Mouse (Mus musculus) macrophage (primary cell): Measurements from ENCODE around the gene Zdhhc8. TPM values are rescaled to one million over a fixed set of nuclear protein-coding genes. Genes with fewer than 3 reads are reported as not detected.

Experiments used
- H3K27ac ChIP-seq: fragments of 350-480 bp; formaldehyde crosslinking; 2 replicates; pipeline ENCODE4 v1.9.0; 2021
- H3K36me3 ChIP-seq: fragments of 350-480 bp; formaldehyde crosslinking; 2 replicates; pipeline ENCODE4 v1.9.0; 2021; ENCODE audit errors: inconsistent target
- H3K4me3 ChIP-seq: fragments of 350-480 bp; formaldehyde crosslinking; 2 replicates; pipeline ENCODE4 v1.9.0; 2021; ENCODE audit errors: inconsistent target
- H3K79me2 ChIP-seq: fragments of 350-480 bp; formaldehyde crosslinking; 2 replicates; pipeline ENCODE4 v1.9.0; 2021; ENCODE audit errors: inconsistent target
- WGBS: methylation state at CpG from one replicate; pipeline ENCODE4 v1.1.7; 2026; ENCODE audit warnings: inconsistent platforms; ENCODE audit not compliant: missing documents; 5-methylcytosine and 5-hydroxymethylcytosine counted together
- polyA plus RNA-seq: library from polyadenylated mRNA; stranded (reverse); fragments of 250-400 nt; gene quantifications from 3 replicates; pipeline ENCODE4 v1.2.4, GENCODE M21; 2018; ENCODE audit warnings: inconsistent platforms
- total RNA-seq, 78 experiments: library from RNA; depleted of rRNA; stranded (reverse); fragments of 250-400 nt; gene quantifications; 1 replicate in 9 of 78; 2 replicates in 24 of 78; 3 replicates in 43 of 78; 4 replicates in 2 of 78; pipeline ENCODE4 v1.2.4; 2018; ENCODE audit warnings: inconsistent platforms in 56 of 78

Zdhhc8 gene
- 10 to 100 TPM in 8 of 26 experiments, 1 to 10 TPM in 18; 1.8 to 16.3 (median 7.2) TPM for total RNA-seq (2018; cell fraction: chromatin; rRNA removed)
- 10 to 100 TPM in 9 of 26 experiments, 1 to 10 TPM in 17; 5.0 to 17.8 (median 8.7) TPM for total RNA-seq (2018; cell fraction: cytosol; rRNA removed)
- 10 to 100 TPM in 12 of 26 experiments, 1 to 10 TPM in 14; 4.2 to 22.1 (median 9.6) TPM for total RNA-seq (2018; cell fraction: nucleus; rRNA removed)
- 6.7 to 9.5 TPM (median 8.9 TPM) in 3 replicates for polyA plus RNA-seq

DNA sequence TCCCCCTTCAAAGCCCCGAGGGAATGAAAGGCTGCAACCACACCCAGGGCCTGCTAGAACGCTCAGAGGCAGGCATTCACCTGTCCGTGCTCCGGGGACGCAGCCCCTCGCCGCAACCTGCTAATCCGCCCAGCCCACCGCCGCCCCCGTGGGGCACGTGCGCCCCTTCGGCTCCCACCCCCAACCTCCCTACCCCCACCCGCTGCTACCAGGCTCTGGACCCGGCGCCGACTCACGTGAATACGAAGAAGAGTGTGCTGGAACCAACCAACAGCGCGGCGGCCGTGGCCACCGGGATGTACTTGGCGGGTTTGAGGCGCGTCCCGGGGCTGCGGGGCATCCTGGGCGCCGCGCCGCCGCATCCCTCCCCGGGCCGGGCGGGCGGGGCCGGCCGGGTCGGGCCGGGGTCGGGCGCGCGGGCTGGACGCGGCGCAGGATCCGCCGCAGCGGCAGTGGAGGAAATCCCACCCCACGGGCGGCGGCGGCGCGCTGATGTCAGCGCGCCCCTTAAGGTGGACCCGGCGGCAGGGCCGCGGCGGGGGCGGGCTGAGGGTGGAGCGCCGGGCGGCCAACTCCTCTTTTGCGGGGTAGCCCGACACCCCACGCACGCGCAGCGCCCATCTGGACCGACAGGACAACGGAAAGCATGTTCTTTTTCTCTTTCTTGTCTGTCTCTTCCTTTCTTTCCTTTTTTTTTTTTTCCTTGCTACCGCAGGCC lies at the start of gene Zdhhc8:
Gene Zdhhc8 (minus strand): TSS at position 466 of the 718 bp plus-strand sequence.
- peak within 1 kb of the TSS; percentile 56 for H3K4me3 ChIP-seq

DNA sequence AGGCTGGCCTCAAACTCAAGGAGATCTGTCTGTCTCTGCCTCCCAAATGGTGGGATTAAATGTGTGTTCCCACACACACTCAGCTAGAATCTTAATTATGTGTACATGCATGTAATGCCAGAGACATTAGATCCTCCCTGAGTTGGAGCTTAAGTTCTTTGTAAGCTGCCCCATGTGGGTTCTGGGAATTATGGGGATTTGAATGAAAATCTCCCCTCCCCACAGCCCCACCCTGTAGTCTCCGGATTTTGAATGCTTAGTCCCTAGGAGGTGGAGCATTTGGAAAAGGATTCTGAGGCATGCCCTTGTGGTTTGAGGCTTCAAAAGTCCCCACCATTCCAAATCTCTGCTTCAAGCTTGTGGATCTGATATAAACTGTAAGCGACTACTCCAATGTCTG lies 40.2 kb upstream of the Zdhhc8 start:
- Histone ChIP-seq H3K27ac (no peak overlapping the region), H3K36me3 (peaks cover 53% of the 10 kb centered on the region)
- 100% methylated on average over 2 of the region's 2 CpGs for WGBS

More for the DNA sequence above, at the start of gene Zdhhc8:
- Histone ChIP-seq H3K27ac (0 out of 2 replicates have a peak within 1 kb of the TSS, but pooled peaks have one; percentile 2), H3K36me3 (peaks cover 12% of the 10 kb centered on the region), H3K79me2 (peaks cover 26% of the 10 kb centered on the region; the same call in 1 of the 2 replicates)
- under 1% methylated on average over 50 of the region's 79 CpGs for WGBS

DNA sequence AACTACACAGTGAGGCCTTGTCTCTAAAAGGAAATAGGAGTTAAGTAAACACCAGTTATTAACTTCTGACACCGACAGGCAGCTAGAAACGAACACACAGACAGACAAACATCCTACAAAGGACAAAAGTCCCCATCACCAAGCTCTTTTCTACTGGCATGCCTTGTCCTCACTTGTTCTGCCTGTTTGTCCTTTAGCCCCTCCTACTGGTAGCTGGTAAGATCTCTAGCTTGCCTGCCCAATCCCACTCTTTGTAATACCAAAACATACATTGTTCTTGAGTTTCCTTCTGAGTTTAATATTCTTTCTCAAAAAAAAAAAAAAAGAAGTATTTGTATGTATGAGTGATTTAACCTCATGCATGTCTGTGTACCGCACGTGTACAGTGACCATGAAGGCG lies 33.2 kb upstream of the Zdhhc8 start:
- WGBS = 85% methylated on average over 5 of the region's 5 CpGs
- Histone ChIP-seq H3K27ac (no peak overlapping the region), H3K36me3 (peaks cover 38% of the 10 kb centered on the region), H3K4me3 (no peak overlapping the region), H3K79me2 (no peaks in the 10 kb centered on the region)

More for the DNA sequence above, 40.2 kb upstream of the Zdhhc8 start:
- Histone ChIP-seq H3K4me3 (no peak overlapping the region), H3K79me2 (no peaks in the 10 kb centered on the region)

DNA sequence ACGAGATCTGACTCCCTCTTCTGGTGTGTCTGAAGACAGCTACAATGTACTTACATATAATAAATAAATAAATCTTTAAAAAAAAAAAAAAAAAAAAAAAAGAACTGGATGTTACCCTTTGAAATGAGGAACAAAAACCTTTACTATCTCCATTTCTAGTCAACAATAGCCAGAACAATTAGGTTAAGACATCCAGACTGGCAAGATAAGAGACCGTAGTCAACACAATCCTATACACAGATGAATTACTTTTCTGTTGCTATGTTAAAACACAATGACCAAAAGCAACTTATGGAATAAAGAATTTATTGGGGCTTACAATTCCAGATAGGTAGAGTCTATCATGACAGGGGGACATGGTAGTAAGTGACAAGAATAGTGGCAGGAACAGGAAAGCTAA lies 30.1 kb upstream of the Zdhhc8 start:
- H3K79me2 ChIP-seq = no peaks in the 10 kb centered on the region
- no peak overlapping the region for H3K27ac ChIP-seq
- WGBS = 93% methylated on average over 1 of the region's 2 CpGs
- peaks cover 37% of the 10 kb centered on the region for H3K36me3 ChIP-seq
- H3K4me3 ChIP-seq = no peak overlapping the region

DNA sequence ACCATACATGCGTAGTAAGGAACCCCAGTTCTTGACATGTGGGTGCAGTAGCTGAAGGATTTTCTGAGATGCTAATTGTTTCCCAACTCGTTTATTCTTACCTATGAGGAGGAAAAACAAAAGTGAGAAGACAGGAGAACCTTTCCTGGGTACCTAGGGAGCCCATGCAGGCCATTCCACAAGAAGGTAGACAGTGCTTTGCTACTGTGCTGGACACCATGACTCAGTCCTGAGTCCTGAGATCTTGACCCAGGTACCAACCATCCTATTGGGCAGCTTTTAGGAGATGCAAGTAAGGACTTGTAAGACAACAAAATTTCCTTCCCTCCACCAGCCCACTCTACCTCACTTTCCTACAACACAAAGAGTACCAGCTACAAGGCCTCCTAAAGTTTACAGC lies 23.3 kb upstream of the Zdhhc8 start, which contains the start of gene Gm49776:
Gene Gm49776 (minus strand): TSS at position 101 of the 400 bp plus-strand sequence.
- 88% methylated on average over 2 of the region's 2 CpGs for WGBS
- peaks cover 70% of the 10 kb centered on the region for H3K36me3 ChIP-seq
- no peak within 1 kb of the TSS for H3K4me3 ChIP-seq
- H3K27ac ChIP-seq = no peak within 1 kb of the TSS
- no peaks in the 10 kb centered on the region for H3K79me2 ChIP-seq

DNA sequence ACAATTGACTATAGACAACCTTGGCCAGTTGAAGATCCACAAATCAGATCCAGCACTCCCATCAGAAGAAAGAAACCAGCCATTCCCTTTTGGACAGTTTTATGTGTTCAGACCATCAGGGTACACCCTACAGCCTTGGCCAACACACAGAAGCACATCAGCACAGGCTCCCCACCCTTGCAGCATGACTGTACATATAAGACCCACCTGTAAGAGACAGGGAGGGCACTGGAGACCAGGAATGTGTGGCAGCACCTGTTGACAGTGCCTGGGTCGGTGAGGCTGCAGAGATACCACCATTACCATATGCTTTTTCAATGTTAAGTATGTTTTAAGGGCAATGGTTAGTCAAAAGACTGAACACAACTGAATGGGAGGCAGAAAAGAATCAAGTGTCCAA lies 18.9 kb upstream of the Zdhhc8 start:
- H3K79me2 ChIP-seq = peaks cover 32% of the 10 kb centered on the region
- H3K27ac ChIP-seq = no peak overlapping the region
- H3K4me3 ChIP-seq = no peak overlapping the region
- peaks cover 65% of the 10 kb centered on the region for H3K36me3 ChIP-seq
- 77% methylated on average over 1 of the region's 1 CpGs for WGBS

DNA sequence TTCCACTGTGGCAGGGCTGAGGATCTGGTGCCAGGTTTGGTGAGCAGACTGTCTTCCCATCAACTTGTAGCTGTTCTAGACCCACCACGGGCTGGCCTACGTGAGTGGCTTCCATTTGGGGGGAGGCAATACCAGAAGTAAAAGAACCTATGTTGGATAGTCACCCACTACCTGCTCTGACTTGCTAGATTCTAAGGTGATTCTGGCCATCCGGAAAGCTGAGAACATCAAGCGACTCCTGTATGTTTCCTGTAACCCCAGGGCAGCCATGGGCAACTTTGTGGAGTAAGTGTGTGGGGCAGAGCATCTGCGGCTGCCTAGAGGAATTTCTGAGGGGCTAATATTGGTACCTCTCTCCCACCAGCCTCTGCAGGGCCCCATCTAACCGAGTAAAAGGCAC lies 17.8 kb upstream of the Zdhhc8 start:
- WGBS = 81% methylated on average over 6 of the region's 6 CpGs
- Histone ChIP-seq H3K27ac (no peak overlapping the region), H3K4me3 (no peak overlapping the region), H3K79me2 (peaks cover 36% of the 10 kb centered on the region), H3K36me3 (peaks cover 56% of the 10 kb centered on the region)

DNA sequence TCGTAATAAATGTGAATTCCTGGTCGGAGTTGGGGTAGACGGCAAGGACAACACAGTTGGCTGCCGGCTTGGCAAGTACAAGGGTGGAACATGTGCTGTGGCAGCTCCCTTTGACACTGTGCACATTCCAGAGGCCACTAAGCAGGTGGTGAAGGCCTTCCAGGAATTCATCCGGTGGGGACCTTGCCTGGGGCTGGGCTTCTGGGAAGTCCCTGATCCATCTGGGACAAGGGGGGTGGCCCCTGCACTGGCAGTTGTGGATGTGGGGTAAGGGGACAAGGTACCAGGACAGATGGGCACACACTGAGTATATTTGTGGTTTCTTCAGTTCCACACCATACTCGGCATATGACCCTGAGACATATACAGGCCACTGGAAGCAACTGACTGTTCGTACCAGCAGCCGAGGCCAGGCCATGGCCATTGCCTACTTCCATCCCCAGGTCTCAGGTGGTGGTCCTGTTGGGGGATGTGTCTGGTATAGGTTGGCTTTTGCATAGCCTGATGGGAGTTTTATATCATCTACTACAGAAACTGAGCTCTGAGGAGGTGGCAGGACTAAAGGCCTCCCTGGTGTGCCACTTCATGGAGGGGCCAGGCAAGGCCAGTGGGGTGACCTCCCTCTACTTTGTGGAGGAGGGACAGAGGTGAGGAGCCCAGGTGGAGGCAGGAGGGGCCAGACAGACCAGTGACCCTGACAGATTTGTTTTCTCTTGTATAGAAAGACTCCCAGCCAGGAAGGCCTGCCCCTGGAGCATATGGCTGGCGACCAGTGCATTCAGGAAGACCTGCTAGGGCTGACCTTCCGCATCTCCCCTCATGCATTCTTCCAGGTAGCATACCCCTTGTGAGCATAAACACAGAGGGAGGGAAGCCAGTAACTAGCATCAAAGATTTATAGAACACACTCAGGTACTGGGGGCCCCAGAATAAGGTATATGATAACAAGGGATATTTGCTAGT lies 16.2 kb upstream of the Zdhhc8 start:
- WGBS = 95% methylated on average over 9 of the region's 10 CpGs
- peaks cover 46% of the 10 kb centered on the region for H3K36me3 ChIP-seq
- H3K27ac ChIP-seq = no peak overlapping the region
- no peak overlapping the region for H3K4me3 ChIP-seq
- H3K79me2 ChIP-seq = peaks cover 53% of the 10 kb centered on the region

DNA sequence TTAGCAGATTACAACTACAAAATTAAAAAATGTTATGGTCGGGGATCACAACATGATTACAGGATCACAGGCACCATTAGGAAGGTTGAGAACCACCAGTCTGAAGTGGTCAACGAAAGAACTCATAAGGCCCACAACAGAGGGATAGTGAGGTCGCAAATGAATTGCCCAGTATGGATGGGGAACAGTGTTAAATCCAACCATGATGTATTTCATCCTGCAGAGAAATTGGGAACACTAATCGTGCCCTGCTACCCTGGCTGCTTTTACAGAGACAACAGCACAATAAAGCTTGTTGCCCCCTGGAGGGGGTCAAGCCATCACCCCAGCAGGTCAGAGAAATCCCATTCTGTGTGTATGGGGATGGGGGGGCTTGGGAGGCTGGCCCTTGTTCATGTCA lies 15.3 kb upstream of the Zdhhc8 start:
- peaks cover 50% of the 10 kb centered on the region for H3K36me3 ChIP-seq
- peaks cover 61% of the 10 kb centered on the region for H3K79me2 ChIP-seq
- WGBS = 73% methylated on average over 4 of the region's 4 CpGs
- H3K27ac ChIP-seq = peak overlapping the region; percentile 86; the same call in 1 of the 2 replicates
- peak overlapping the region; percentile 89 for H3K4me3 ChIP-seq

DNA sequence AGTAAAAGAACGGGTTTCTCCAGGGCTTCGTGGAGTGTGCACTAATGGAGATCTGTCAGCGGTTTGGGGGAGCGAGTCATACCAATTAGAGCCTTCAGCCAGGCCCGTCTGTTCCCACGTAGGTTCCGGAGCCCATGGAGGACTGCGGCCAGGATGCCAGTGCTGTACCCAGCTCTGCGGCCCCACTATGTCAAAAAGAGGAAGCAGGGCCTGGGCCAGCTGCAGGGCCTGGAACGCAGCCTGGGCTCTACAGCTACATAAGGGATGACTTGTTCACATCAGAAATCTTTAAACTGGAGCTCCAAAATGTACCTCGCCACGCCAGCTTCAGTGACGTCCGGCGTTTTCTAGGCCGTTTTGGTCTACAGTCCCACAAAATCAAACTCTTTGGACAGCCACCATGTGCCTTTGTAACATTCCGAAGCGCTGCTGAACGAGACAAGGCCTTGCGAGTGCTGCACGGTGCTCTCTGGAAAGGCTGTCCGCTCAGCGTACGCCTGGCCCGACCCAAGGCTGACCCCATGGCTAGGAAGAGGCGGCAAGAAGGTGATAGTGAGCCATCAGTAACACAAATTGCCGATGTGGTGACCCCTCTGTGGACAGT lies 14.5 kb upstream of the Zdhhc8 start:
- Histone ChIP-seq H3K79me2 (peaks cover 69% of the 10 kb centered on the region), H3K4me3 (peak overlapping the region; percentile 89), H3K36me3 (peaks cover 54% of the 10 kb centered on the region), H3K27ac (peak overlapping the region; percentile 86)
- 4% methylated on average over 27 of the region's 27 CpGs for WGBS

DNA sequence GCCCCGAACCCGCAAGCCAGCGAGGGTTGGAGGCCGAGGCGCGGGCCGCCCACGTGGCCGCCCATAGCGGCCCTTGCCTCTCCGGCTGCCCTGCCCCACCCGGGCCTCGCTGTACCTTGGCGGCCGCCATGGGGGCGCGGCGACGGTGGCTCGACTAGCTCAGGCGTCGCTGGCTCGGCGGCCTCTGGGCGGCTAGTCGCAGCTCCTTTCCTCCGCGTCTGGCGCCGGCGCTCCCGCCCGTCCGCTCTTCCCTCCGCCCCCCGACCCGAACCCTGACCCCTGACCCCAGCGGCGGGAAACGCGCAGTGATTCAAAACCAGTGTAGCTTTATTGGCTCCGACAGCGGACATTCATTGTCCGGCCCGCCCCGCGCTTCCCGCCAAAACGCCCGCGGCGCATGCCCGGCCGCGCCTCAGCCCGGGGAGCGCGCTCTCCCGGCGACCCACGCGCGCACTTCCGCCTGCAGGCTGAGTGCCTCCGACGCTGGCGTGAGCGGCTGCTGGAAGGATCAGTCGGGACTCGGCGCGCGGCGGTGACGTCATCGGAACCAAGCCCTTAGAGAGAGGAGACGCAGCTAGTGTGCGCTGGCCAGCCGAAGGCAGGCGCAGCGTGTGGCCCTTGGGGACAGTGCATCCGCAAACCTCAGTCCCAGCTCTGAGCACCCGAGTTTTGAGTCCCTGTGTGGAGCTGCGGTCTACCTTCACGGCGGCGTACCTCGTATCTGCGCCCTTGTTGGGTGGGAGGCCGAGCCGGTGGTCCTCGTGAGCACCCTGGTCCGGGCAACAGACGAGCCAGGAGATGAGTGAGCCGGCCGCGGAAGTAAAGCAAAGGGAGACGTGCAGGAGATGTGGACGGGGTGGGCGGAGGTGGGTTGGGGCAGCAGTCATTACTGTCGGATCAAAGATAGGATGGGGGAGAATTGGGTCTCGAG lies 13.8 kb upstream of the Zdhhc8 start, which contains the start of the genes Trmt2a and Ranbp1:
Gene Trmt2a (plus strand): TSS at position 247 of the 931 bp plus-strand sequence.
Gene Ranbp1 (minus strand): TSS at position 300 of the 931 bp plus-strand sequence.
- Histone ChIP-seq H3K27ac (peak within 1 kb of the TSS; percentile 86), H3K4me3 (peak within 1 kb of the TSS; percentile 89), H3K79me2 (peaks cover 77% of the 10 kb centered on the region), H3K36me3 (peaks cover 54% of the 10 kb centered on the region)
- WGBS = under 1% methylated on average over 78 of the region's 102 CpGs

DNA sequence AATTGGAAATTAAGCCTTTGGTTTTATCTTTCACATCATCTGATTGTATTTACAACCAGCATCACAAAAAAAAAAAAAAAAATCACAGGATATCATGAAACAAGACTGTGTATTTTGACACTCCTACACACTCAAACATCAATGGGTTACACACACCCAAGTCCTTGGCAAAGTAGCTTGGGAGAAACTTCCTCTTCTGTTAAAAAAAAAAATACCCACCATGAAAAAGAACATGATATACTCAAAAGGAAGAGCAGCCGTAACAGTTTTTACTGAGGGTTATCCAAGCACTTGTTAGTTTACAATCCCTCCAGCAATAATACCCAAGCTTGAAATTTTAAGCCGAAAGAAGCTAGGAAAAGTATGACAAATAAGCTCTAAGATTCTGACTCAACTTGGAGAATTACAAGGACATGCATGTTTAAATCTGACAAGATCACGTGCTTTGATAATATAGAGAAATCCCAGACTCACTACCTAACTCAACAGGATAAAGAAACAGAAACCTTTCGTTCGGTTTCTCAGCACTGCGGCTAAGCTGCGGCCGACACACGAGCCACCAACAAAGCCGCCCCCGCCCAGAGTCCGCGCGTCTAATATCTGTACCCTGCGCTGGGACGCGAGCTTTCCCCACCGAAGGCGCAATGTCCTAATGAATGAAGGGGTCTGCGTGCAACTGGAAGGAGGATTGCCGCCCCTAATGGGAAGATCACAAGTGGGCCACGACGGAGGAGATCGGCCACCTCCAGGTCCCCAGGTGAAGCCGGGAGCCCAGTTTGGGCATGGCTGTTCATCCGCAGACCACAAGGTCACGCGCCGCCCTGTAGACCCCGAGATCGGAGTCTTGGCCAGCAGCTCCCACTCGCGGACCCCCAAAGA lies 12.8 kb upstream of the Zdhhc8 start:
- Histone ChIP-seq H3K27ac (peak overlapping the region; percentile 65), H3K36me3 (peaks cover 54% of the 10 kb centered on the region), H3K4me3 (peak overlapping the region; percentile 88), H3K79me2 (peaks cover 86% of the 10 kb centered on the region)
- under 1% methylated on average over 27 of the region's 33 CpGs for WGBS
